Mouse (Mus musculus) frontal cortex, adult 2 months (tissue): Measurements from ENCODE around the gene Pcdh8. TPM values are rescaled to one million over a fixed set of nuclear protein-coding genes. Genes with fewer than 3 reads are reported as not detected.
A peak's percentile ranks its signal among the peaks of the same experiment; 100 is the strongest.

Experiments
- DNase-seq, 2 experiments: peaks; one replicate each; pipeline ENCODE4 v3.0.0; 2022; ENCODE audit warnings: low spot score in 1 of 2; ENCODE audit errors: extremely low spot score in 1 of 2
- polyA plus RNA-seq: library from polyadenylated mRNA; depleted of rRNA; stranded (reverse); fragments of >200 nt; gene quantifications from 2 replicates; pipeline ENCODE4 v1.2.3, GENCODE M21; 2012; rRNA removed

Pcdh8 gene
- 26.4 and 26.9 TPM in 2 replicates for polyA plus RNA-seq

- peak; percentile 75 to 93 for DNase-seq
Observed at GRCm38 (mm10) chr14:79771094-79771535, at the start of gene Pcdh8. TSS of gene Pcdh8 (minus strand) at chr14:79771312.

GRCm38 (mm10) chr14:79814709-79815108 is 43.6 kb upstream of the Pcdh8 start:
- DNase-seq = no peak

GRCm38 (mm10) chr14:79814084-79814483 is 43.0 kb upstream of the Pcdh8 start:
- DNase-seq = no peak

GRCm38 (mm10) chr14:79793179-79793578 is 22.1 kb upstream of the Pcdh8 start:
- no peak for DNase-seq

- no peak for DNase-seq
Observed at GRCm38 (mm10) chr14:79789535-79789934, 18.4 kb upstream of the Pcdh8 start.

- DNase-seq = no peak
Observed at GRCm38 (mm10) chr14:79788656-79789204, 17.6 kb upstream of the Pcdh8 start.

GRCm38 (mm10) chr14:79787918-79788317 is 16.8 kb upstream of the Pcdh8 start:
- DNase-seq = no peak

GRCm38 (mm10) chr14:79785400-79785799 is 14.3 kb upstream of the Pcdh8 start:
- no peak for DNase-seq

- DNase-seq = no peak
Observed at GRCm38 (mm10) chr14:79780889-79781288, 9.8 kb upstream of the Pcdh8 start.

- no peak for DNase-seq
Observed at GRCm38 (mm10) chr14:79780332-79780731, 9.2 kb upstream of the Pcdh8 start.

- no peak for DNase-seq
Observed at GRCm38 (mm10) chr14:79779841-79780240, 8.7 kb upstream of the Pcdh8 start.

- DNase-seq = peak in 1 of 2 experiments; percentile 39
Observed at GRCm38 (mm10) chr14:79773425-79774391, 2.6 kb upstream of the Pcdh8 start.

GRCm38 (mm10) chr14:79771802-79772511 is 845 bp upstream of the Pcdh8 start:
- no peak for DNase-seq

- DNase-seq = peak in 1 of 2 experiments; percentile 10
Observed at GRCm38 (mm10) chr14:79770306-79771093, 612 bp downstream of the Pcdh8 start.

GRCm38 (mm10) chr14:79769618-79770017 is 1.5 kb downstream of the Pcdh8 start:
- peak in 1 of 2 experiments; percentile 61 for DNase-seq

GRCm38 (mm10) chr14:79768996-79769395 is 2.1 kb downstream of the Pcdh8 start:
- DNase-seq = peak in 1 of 2 experiments; percentile 15

GRCm38 (mm10) chr14:79768076-79768830 is 2.9 kb downstream of the Pcdh8 start:
- no peak for DNase-seq

- DNase-seq = no peak
Observed at GRCm38 (mm10) chr14:79767601-79768000, 3.5 kb downstream of the Pcdh8 start.

GRCm38 (mm10) chr14:79765196-79765765 is 5.8 kb downstream of the Pcdh8 start:
- DNase-seq = no peak
